Mouse (Mus musculus) liver, embryonic 11.5 days (tissue): ENCODE measurements around the gene Loxl4. TPM values are rescaled to one million over a fixed set of nuclear protein-coding genes. Genes with fewer than 3 reads are reported as not detected.

ENCODE experiments used
- ATAC-seq: fragments of 200-750 bp; cut with Nextera tagmentation; replicated peaks from 2 replicates; pipeline ENCODE4 v1.8.0; 2017; ENCODE audit warnings: moderate number of reproducible peaks, mild to moderate bottlenecking, moderate TSS enrichment, moderate library complexity; ENCODE audit not compliant: low FRiP score
- DNase-seq: peaks from one replicate; pipeline ENCODE4 v3.0.0-alpha.2; 2017; ENCODE audit warnings: low spot score
- H3K27ac ChIP-seq: fragments of 300-500 bp; sonication (generic); 2 replicates; pipeline ENCODE4 v1.5.1; 2014; ENCODE audit warnings: mild to moderate bottlenecking, low read depth, low read length, control low read depth
- H3K27me3 ChIP-seq: fragments of 300-500 bp; sonication (generic); replicated peaks from 2 replicates; pipeline ENCODE4 v1.6.1; 2014; ENCODE audit warnings: low read length, mixed read lengths; ENCODE audit not compliant: control insufficient read depth, insufficient read depth
- H3K36me3 ChIP-seq: fragments of 300-500 bp; sonication (generic); 2 replicates; pipeline ENCODE4 v1.6.1; 2014; ENCODE audit warnings: mild to moderate bottlenecking, low read length, moderate library complexity, mixed read lengths; ENCODE audit not compliant: control insufficient read depth, insufficient read depth
- H3K4me1 ChIP-seq: fragments of 300-500 bp; sonication (generic); replicated peaks from 2 replicates; pipeline ENCODE4 v1.6.1; 2014; ENCODE audit warnings: low read length, mixed read lengths; ENCODE audit not compliant: control insufficient read depth, insufficient read depth
- H3K4me2 ChIP-seq: fragments of 300-500 bp; sonication (generic); 2 replicates; pipeline ENCODE4 v1.6.1; 2014; ENCODE audit warnings: mild to moderate bottlenecking, control low read depth, moderate library complexity
- H3K4me3 ChIP-seq: fragments of 300-500 bp; sonication (generic); 2 replicates; pipeline ENCODE4 v1.5.1; 2014; ENCODE audit warnings: low read depth, low read length, control low read depth
- H3K9ac ChIP-seq: fragments of 300-500 bp; sonication (generic); 2 replicates; pipeline ENCODE4 v1.6.1; 2014; ENCODE audit warnings: low read depth, low read length, control low read depth
- H3K9me3 ChIP-seq: fragments of 300-500 bp; sonication (generic); 2 replicates; pipeline ENCODE4 v1.6.1; 2016; ENCODE audit warnings: low read length, inconsistent platforms, mixed read lengths; ENCODE audit not compliant: control insufficient read depth
- WGBS: fragments of 180-500 bp; shearing (Covaris S2); extraction: QIAGEN DNeasy Blood & Tissue Kit; methylation state at CpG from one replicate; pipeline ENCODE4 v1.1.7; 2014; 5-methylcytosine and 5-hydroxymethylcytosine counted together
- polyA plus RNA-seq: library from polyadenylated mRNA; unstranded; fragments of >200 nt; fragmentation: Nextera tagmentation; extraction: Ambion mirVana; gene quantifications from 2 replicates; pipeline ENCODE4 v1.2.1, GENCODE M21; 2014

The Loxl4 gene
- polyA plus RNA-seq, 1 experiment from 2014 or later = 0.18 TPM

GRCm38 (mm10) chr19:42600591-42600990 is 12.0 kb downstream of the Loxl4 start:
- Histone ChIP-seq H3K27ac (no peak overlapping the region), H3K27me3 (peaks cover 3% of the 10 kb centered on the region; the same call in 1 of the 2 replicates), H3K9me3 (no peaks in the 10 kb centered on the region), H3K4me2 (no peak overlapping the region), H3K36me3 (no peaks in the 10 kb centered on the region), H3K4me1 (no peaks in the 10 kb centered on the region), H3K9ac (no peak overlapping the region), H3K4me3 (no peak overlapping the region)
- DNase-seq = peak; percentile 9
- 65% methylated on average over 3 of the region's 3 CpGs for WGBS
- no peak for ATAC-seq

- H3K27ac ChIP-seq = no peak overlapping the region
- H3K9ac ChIP-seq = no peak overlapping the region
- ATAC-seq (no peak), DNase-seq (peak; percentile 24)
- no peaks in the 10 kb centered on the region for H3K36me3 ChIP-seq
- H3K4me1 ChIP-seq = no peaks in the 10 kb centered on the region
- no peaks in the 10 kb centered on the region for H3K9me3 ChIP-seq
- no peak overlapping the region for H3K4me3 ChIP-seq
- WGBS = 85% methylated on average over 17 of the region's 17 CpGs
- H3K4me2 ChIP-seq = no peak overlapping the region
- H3K27me3 ChIP-seq = peaks cover 3% of the 10 kb centered on the region; the same call in 1 of the 2 replicates
Measured at GRCm38 (mm10) chr19:42599891-42600290, 12.7 kb downstream of the Loxl4 start.

- DNase-seq (peak; percentile 25), ATAC-seq (no peak)
- H3K9ac ChIP-seq = no peak overlapping the region
- H3K4me2 ChIP-seq = no peak overlapping the region
- H3K27me3 ChIP-seq = no peaks in the 10 kb centered on the region
- no peaks in the 10 kb centered on the region for H3K9me3 ChIP-seq
- WGBS = 94% methylated on average over 6 of the region's 6 CpGs
- H3K27ac ChIP-seq = no peak overlapping the region
- no peaks in the 10 kb centered on the region for H3K4me1 ChIP-seq
- no peak overlapping the region for H3K4me3 ChIP-seq
- H3K36me3 ChIP-seq = no peaks in the 10 kb centered on the region
Measured at GRCm38 (mm10) chr19:42597896-42598295, 14.7 kb downstream of the Loxl4 start.

DNA sequence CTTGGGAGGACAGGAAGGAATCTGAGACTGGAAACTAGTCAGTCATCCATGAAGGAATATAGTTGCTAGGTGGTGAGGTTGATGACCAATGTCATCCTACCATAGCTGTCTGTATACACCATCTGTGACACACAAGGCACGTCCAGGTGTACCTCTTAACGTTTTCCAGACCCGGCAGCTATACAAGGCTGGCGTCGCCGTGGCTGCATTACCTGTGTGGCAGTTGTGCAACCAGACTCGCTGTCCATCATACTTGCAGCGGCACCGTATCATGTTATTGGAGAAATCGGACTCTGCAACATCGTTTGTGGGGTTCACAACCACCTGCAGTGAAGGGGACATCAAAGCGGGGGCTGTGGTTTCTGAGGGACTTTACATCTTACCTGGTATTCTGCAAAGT is 15.3 kb downstream of the Loxl4 start:
- H3K4me1 ChIP-seq = no peaks in the 10 kb centered on the region
- no peaks in the 10 kb centered on the region for H3K36me3 ChIP-seq
- H3K27me3 ChIP-seq = no peaks in the 10 kb centered on the region
- H3K4me3 ChIP-seq = no peak overlapping the region
- H3K9ac ChIP-seq = no peak overlapping the region
- H3K4me2 ChIP-seq = no peak overlapping the region
- 91% methylated on average over 12 of the region's 12 CpGs for WGBS
- no peak overlapping the region for H3K27ac ChIP-seq
- ATAC-seq (no peak), DNase-seq (no peak)
- no peaks in the 10 kb centered on the region for H3K9me3 ChIP-seq

DNA sequence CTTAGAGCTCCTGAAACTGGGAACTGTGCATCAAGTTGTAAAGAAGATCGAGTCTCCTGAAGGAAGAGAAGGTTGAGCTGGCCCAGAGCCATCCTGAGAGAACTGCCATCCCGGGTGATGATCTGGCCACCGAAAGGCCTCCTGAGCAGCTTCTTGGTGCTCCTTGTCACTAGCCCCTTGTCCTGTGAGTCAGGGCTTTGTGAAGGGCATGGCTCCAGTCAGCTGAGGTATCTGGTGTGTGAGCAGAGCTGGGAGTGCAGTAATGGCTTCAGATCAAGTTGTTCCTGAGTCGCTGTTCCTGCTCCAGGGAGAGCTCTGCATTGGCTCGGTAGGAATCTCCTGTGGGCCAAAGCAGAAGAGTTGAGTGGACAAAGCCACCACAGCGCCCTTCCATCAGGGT is 17.5 kb downstream of the Loxl4 start:
- H3K4me2 ChIP-seq = no peak overlapping the region
- peaks cover 4% of the 10 kb centered on the region; the same call in 1 of the 2 replicates for H3K36me3 ChIP-seq
- H3K9me3 ChIP-seq = no peaks in the 10 kb centered on the region
- DNase-seq (no peak), ATAC-seq (no peak)
- no peak overlapping the region for H3K9ac ChIP-seq
- no peaks in the 10 kb centered on the region for H3K4me1 ChIP-seq
- WGBS = 95% methylated on average over 6 of the region's 6 CpGs
- H3K27ac ChIP-seq = no peak overlapping the region
- H3K27me3 ChIP-seq = no peaks in the 10 kb centered on the region
- H3K4me3 ChIP-seq = no peak overlapping the region

DNA sequence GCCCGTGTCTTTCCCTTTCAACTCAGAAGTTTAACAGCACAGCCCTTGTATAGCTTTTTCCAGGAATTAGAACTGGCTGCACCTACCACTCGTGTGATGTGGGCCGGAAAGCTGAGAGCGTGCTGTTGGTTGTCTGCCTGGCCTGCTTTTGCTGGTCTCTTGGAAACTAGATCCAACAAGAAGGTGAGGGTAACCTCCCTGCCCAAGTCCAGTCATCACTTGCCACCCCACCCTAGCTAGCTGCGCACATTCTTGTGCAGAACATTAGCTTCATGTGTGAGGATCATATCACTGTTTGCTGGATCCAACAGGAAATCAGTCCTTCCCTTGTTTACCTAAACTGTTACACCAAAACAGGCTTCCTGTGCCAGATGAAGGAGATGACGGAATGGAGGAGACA is 19.2 kb downstream of the Loxl4 start:
- Histone ChIP-seq H3K36me3 (peaks cover 4% of the 10 kb centered on the region; the same call in 1 of the 2 replicates), H3K4me1 (no peaks in the 10 kb centered on the region), H3K27ac (no peak overlapping the region), H3K4me2 (no peak overlapping the region), H3K4me3 (no peak overlapping the region), H3K9me3 (no peaks in the 10 kb centered on the region), H3K27me3 (no peaks in the 10 kb centered on the region), H3K9ac (no peak overlapping the region)
- DNase-seq (peak; percentile 20), ATAC-seq (no peak)
- 86% methylated on average over 6 of the region's 6 CpGs for WGBS

GRCm38 (mm10) chr19:42591534-42591933 is 21.1 kb downstream of the Loxl4 start:
- Histone ChIP-seq H3K9me3 (no peaks in the 10 kb centered on the region), H3K4me1 (no peaks in the 10 kb centered on the region), H3K36me3 (peaks cover 4% of the 10 kb centered on the region; the same call in 1 of the 2 replicates), H3K9ac (no peak overlapping the region), H3K4me2 (no peak overlapping the region), H3K27me3 (no peaks in the 10 kb centered on the region), H3K27ac (no peak overlapping the region), H3K4me3 (no peak overlapping the region)
- 86% methylated on average over 14 of the region's 14 CpGs for WGBS
- DNase-seq (no peak), ATAC-seq (no peak)

- no peak overlapping the region for H3K4me2 ChIP-seq
- ATAC-seq (no peak), DNase-seq (no peak)
- no peaks in the 10 kb centered on the region for H3K27me3 ChIP-seq
- no peak overlapping the region for H3K27ac ChIP-seq
- 88% methylated on average over 1 of the region's 1 CpGs for WGBS
- peaks cover 4% of the 10 kb centered on the region; the same call in 1 of the 2 replicates for H3K36me3 ChIP-seq
- H3K9me3 ChIP-seq = no peaks in the 10 kb centered on the region
- no peak overlapping the region for H3K9ac ChIP-seq
- H3K4me3 ChIP-seq = no peak overlapping the region
- H3K4me1 ChIP-seq = 0 out of 2 replicates have a peak, but pooled peaks cover 5% of the 10 kb centered on the region
Measured at GRCm38 (mm10) chr19:42589246-42589645, 23.4 kb downstream of the Loxl4 start.

DNA sequence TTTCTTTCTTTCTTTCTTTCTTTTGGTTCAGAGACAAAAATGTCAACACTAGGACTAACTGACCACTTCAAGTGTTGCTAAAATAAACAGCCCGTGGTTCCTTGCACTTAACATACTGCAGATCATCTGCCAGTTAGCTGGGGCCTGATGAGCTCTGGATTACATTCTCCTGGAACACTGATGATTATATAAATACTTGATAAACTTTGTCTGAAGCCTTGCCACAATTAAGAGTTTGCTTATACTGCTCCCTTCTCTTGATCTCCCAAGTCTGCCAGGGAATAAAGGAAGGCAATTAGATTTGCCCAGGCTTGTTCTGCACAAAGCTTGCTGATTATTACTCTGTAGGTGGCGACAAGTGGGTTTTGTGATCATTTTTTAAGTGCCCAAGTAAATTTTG is 24.9 kb downstream of the Loxl4 start:
- Histone ChIP-seq H3K4me2 (no peak overlapping the region), H3K9me3 (no peaks in the 10 kb centered on the region), H3K4me3 (no peak overlapping the region), H3K27me3 (no peaks in the 10 kb centered on the region), H3K36me3 (peaks cover 9% of the 10 kb centered on the region; the same call in 1 of the 2 replicates), H3K4me1 (peaks cover 14% of the 10 kb centered on the region), H3K9ac (no peak overlapping the region), H3K27ac (no peak overlapping the region)
- DNase-seq (no peak), ATAC-seq (no peak)
- WGBS = 74% methylated on average over 2 of the region's 2 CpGs
